Mouse (Mus musculus) liver, embryonic 14.5 days (tissue): ENCODE data around the gene Glycam1.

Experiments used
- CTCF ChIP-seq: IDR thresholded peaks from 2 replicates; pipeline ENCODE4 v1.5.1; 2016; ENCODE audit warnings: antibody characterized with exemption, low read depth, control low read depth
- EP300 ChIP-seq: IDR thresholded peaks from 2 replicates; pipeline ENCODE4 v1.6.1; 2016; ENCODE audit warnings: antibody characterized with exemption, low read depth

DNA sequence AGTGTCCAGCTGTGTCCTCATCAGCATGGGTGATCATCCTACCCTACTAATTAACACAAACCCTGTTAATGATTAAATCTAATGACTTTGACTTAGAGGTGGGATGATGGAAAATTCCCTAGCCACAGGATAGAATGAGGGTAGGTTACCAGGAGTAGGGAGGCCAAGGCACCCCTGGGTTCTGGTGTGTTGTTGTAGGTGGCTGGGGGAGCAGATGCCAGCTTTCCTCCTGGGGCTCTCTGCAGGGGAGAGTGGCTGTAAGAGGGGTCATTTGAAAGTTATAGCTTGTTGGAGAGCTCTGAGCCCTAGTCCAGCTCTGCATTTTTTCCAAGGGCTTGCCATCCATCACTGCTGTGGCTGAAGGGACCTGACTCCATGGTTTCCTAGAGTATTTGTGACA, 22.4 kb downstream of the Glycam1 start:
- TF ChIP-seq EP300 (no peak), CTCF (no peak)
